Mouse (Mus musculus) cerebellum, adult 2 months (tissue): ENCODE measurements around the gene Nyap1.
"Not testable (repeated sequence)": the region's sequence is repeated elsewhere in the genome, so short reads cannot be mapped to it uniquely, and the experiment has no call there.

Source experiments
- CTCF ChIP-seq: fragments of 200-500 bp; IDR thresholded peaks from 2 replicates; pipeline ENCODE4 v1.5.1; 2011; ENCODE audit warnings: low read depth, mild to moderate bottlenecking, control low read depth, low read length, moderate library complexity, borderline replicate concordance; ENCODE audit not compliant: insufficient read depth
- POLR2A ChIP-seq: fragments of 200-500 bp; IDR thresholded peaks from 2 replicates; pipeline ENCODE4 v1.6.1; 2011; ENCODE audit warnings: low read length, control low read depth, borderline replicate concordance; ENCODE audit not compliant: insufficient read depth

- not testable (repeated sequence) for TF ChIP-seq CTCF, POLR2A
These were observed 8.8 kb upstream of the Nyap1 start for GRCm38 (mm10) chr5:137750212-137750611.
